Mouse (Mus musculus) stomach, embryonic 16.5 days (tissue): ENCODE results near the gene Imp4. TPM values are rescaled to one million over a fixed set of nuclear protein-coding genes. Genes with fewer than 3 reads are reported as not detected.
A peak's percentile ranks its signal among the peaks of the same experiment; 100 is the strongest.
"Not testable (repeated sequence)": the region's sequence is repeated elsewhere in the genome, so short reads cannot be mapped to it uniquely, and the experiment has no call there.

Source experiments
- ATAC-seq: fragments of 200-750 bp; cut with Nextera tagmentation; 2 replicates; pipeline ENCODE4 v1.8.0; 2017; ENCODE audit warnings: moderate number of reproducible peaks, moderate TSS enrichment; ENCODE audit not compliant: insufficient read depth, low FRiP score
- H3K27ac ChIP-seq: fragments of 300-500 bp; sonication (generic); 2 replicates; pipeline ENCODE4 v1.5.1; 2014; ENCODE audit warnings: low read length
- H3K27me3 ChIP-seq: fragments of 300-500 bp; sonication (generic); 2 replicates; pipeline ENCODE4 v1.6.1; 2014; ENCODE audit warnings: low read length, control low read depth, mixed read lengths; ENCODE audit not compliant: control insufficient read depth, insufficient read depth
- H3K36me3 ChIP-seq: fragments of 300-500 bp; sonication (generic); 2 replicates; pipeline ENCODE4 v1.6.1; 2014; ENCODE audit warnings: low read length; ENCODE audit not compliant: control insufficient read depth, insufficient read depth
- H3K4me1 ChIP-seq: fragments of 300-500 bp; sonication (generic); 2 replicates; pipeline ENCODE4 v1.6.1; 2014; ENCODE audit warnings: low read length, control low read depth, mixed read lengths; ENCODE audit not compliant: control insufficient read depth, insufficient read depth
- H3K4me2 ChIP-seq: fragments of 300-500 bp; sonication (generic); 2 replicates; pipeline ENCODE4 v1.6.1; 2014; ENCODE audit warnings: low read depth, low read length, mixed read lengths
- H3K4me3 ChIP-seq: fragments of 300-500 bp; sonication (generic); replicated peaks from 2 replicates; pipeline ENCODE4 v1.5.1; 2014; ENCODE audit warnings: mild to moderate bottlenecking, low read length
- H3K9ac ChIP-seq: fragments of 300-500 bp; sonication (generic); 2 replicates; pipeline ENCODE4 v1.6.1; 2014; ENCODE audit warnings: low read length
- H3K9me3 ChIP-seq: fragments of 300-500 bp; sonication (generic); replicated peaks from 2 replicates; pipeline ENCODE4 v1.6.1; 2016; ENCODE audit warnings: low read length, control low read depth; ENCODE audit not compliant: control insufficient read depth
- WGBS: fragments of 180-500 bp; shearing (Covaris S2); extraction: QIAGEN DNeasy Blood & Tissue Kit; methylation state at CpG from one replicate; pipeline ENCODE4 v1.1.7; 2014; 5-methylcytosine and 5-hydroxymethylcytosine counted together
- polyA plus RNA-seq: library from polyadenylated mRNA; unstranded; fragments of >200 nt; fragmentation: Nextera tagmentation; extraction: Ambion mirVana; gene quantifications from 2 replicates; pipeline ENCODE4 v1.2.1, GENCODE M21; 2015

Imp4 gene
- polyA plus RNA-seq, 1 experiment from 2014 or later = 74.1 TPM

DNA sequence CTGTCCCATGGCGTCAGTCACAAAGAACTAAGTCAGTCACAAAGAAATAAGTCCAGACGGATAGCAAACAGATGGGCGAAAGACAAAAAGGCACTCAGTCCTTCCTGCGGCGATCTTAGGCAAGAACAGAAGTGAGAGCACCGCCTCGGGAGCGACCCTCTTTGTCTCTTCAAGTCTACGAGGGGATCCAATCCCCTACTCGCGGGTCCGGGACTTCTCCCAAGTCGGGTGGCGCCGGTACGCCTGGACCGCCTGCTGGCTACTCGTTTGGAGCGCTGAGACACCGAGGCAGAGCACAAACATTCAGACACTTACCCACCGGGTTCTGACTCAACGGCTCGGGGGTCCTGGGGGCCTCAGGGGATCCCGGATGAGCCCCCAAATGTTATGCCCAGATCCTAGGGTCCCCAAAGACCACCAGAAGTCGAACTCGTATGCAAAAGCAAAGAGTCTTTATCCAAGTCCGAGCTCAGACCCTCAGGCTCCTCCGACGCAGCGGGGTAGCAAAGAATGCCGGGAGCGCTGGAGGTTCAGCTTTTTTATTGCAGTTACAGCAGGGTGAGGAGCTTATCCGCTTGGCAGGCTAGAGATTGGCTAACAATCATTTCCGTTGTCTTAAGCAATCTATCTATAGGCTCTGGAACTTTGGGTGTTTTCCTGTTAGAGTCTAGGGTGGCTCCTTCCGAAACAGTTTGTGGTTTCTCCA, 6.7 kb upstream of the Imp4 start:
- Histone ChIP-seq H3K4me1 (peaks cover 5% of the 10 kb centered on the region; the same call in 1 of the 2 replicates), H3K9ac (peak overlapping the region; percentile 82), H3K27me3 (no peaks in the 10 kb centered on the region), H3K36me3 (0 out of 2 replicates have a peak, but pooled peaks cover 17% of the 10 kb centered on the region), H3K27ac (peak overlapping the region; percentile 54), H3K9me3 (peaks cover 31% of the 10 kb centered on the region), H3K4me2 (peak overlapping the region; percentile 83), H3K4me3 (peak overlapping the region; percentile 56)
- WGBS = 8% methylated on average over 35 of the region's 35 CpGs
- peak; percentile 54 for ATAC-seq

DNA sequence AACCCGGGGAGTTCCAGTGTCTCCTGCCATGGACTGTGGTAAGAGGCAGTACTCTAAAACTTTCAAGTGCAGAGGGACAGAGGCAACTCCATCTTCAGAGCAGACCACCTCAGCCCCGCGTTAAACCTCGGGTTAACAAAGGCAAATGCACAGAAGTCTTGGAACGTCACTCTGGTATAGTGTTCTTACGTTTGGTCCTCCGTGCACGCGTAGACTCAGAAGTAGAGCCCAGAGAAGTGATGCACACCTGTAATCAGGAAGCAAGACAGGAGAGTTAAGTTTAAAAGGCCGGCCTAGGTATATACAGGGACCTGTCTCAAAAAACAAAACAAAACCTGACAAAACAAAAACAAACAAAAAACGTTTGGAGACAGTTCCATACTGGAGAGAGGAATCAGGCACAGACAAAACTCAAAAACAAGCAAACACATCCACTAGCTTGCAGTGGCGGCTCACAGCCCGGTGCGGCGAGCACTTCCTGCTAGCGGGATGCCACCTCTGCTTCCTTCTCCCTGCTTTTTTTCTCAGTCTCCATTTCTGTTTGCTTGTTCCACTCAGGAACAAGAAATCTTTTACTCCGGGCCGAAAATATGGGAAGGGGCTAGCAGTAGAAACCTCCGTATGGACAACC, 5.6 kb upstream of the Imp4 start:
- Histone ChIP-seq H3K4me2 (peak overlapping the region; percentile 83), H3K9me3 (peaks cover 27% of the 10 kb centered on the region), H3K9ac (peak overlapping the region; percentile 57), H3K36me3 (0 out of 2 replicates have a peak, but pooled peaks cover 17% of the 10 kb centered on the region), H3K4me1 (peaks cover 12% of the 10 kb centered on the region), H3K27ac (peak overlapping the region; percentile 78), H3K4me3 (peak overlapping the region; percentile 74), H3K27me3 (no peaks in the 10 kb centered on the region)
- ATAC-seq = no peak
- WGBS = 8% methylated on average over 19 of the region's 19 CpGs

DNA sequence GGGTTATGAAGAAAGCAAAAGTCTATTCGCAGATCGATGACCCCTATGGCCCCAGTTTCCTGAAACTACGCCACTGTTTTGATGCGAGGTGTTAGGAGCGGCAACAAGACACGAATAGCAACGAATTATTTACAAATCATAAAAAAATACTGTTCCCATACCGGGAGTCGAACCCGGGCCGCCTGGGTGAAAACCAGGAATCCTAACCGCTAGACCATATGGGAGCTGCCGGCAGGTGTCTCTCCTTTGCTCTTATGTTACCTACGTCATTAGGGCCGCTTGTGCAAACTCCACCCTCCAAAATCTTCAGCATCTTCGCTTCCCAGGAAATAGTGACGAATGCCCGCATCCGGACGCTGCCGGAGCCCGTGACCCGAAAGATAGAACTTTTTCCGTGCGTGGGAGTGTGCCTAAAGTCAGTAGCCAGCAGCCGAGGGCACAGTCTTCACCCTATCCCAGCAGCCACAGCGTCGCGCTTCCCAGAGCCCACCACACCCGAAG, 4.9 kb upstream of the Imp4 start:
- peak overlapping the region; percentile 74 for H3K4me3 ChIP-seq
- H3K9me3 ChIP-seq = peaks cover 25% of the 10 kb centered on the region
- H3K36me3 ChIP-seq = 0 out of 2 replicates have a peak, but pooled peaks cover 14% of the 10 kb centered on the region
- H3K4me1 ChIP-seq = peaks cover 12% of the 10 kb centered on the region
- H3K27me3 ChIP-seq = no peaks in the 10 kb centered on the region
- H3K9ac ChIP-seq = peak overlapping the region; percentile 72
- peak overlapping the region; percentile 78 for H3K27ac ChIP-seq
- ATAC-seq = peak; percentile 6; the same call in 1 of the 2 replicates
- WGBS = under 1% methylated on average over 30 of the region's 30 CpGs
- peak overlapping the region; percentile 83 for H3K4me2 ChIP-seq

DNA sequence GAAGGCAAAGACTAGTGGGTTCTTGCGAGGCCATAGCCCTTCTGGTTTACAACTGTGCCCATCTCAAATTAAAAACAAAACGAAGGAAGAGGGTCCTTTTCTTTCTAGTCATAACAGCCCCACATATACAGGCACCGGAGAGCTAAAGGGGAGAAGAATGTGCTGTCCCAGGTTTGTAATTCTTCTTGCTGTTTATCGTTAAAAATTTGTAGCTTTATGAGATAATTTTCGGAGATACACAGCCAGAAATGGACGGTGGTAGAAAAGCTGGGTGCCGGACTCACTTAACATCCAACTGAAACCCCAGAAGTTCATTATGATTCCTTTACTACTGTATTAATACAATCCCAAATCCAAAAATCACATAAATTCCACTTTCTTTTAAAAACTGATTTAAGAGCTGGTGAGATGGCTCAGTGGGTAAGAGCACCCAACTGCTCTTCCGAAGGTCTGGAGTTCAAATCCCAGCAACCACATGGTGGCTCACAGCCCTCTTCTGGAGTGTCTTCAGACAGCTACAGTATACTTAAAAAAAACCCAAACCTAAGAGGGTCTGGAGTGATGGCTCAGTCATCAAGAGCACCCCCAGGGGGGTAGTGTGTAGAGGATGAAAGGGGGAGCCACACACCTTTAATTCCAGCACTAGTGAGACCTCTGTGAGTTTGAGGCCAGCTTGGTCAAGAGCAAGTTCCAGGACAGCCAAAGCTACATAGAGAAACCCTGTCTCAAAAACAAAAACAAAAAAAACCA, 4.1 kb upstream of the Imp4 start:
- H3K36me3 ChIP-seq = 0 out of 2 replicates have a peak, but pooled peaks cover 10% of the 10 kb centered on the region
- no peaks in the 10 kb centered on the region for H3K27me3 ChIP-seq
- H3K4me3 ChIP-seq = peak overlapping the region; percentile 74
- H3K9ac ChIP-seq = peak overlapping the region; percentile 72
- H3K4me2 ChIP-seq = peak overlapping the region; percentile 83
- no peak for ATAC-seq
- H3K27ac ChIP-seq = peak overlapping the region; percentile 78; the same call in 1 of the 2 replicates
- peaks cover 19% of the 10 kb centered on the region for H3K9me3 ChIP-seq
- peaks cover 12% of the 10 kb centered on the region for H3K4me1 ChIP-seq
- WGBS = 32% methylated on average over 8 of the region's 8 CpGs

DNA sequence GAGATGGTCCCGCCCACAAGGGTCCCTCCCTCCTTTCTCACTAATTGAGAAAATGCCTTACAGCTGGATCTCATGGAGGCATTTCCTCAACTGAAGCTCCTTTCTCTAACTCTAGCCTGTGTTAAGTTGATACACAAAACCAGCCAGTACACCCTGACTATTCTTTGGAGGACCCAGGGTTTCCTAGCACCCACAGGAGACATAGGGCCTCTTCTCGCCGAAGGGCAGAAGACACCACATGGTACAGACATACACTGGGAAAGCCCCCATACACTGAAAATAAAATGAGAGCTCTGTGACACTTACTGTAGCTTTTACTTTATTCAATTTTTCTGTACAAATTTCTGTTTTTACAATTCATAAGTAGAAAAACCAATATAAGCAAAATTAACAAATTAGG, 3.3 kb upstream of the Imp4 start:
- Histone ChIP-seq H3K27ac (no peak overlapping the region), H3K27me3 (no peaks in the 10 kb centered on the region), H3K4me2 (no peak overlapping the region), H3K4me3 (no peak overlapping the region), H3K9me3 (peaks cover 10% of the 10 kb centered on the region), H3K9ac (no peak overlapping the region), H3K36me3 (0 out of 2 replicates have a peak, but pooled peaks cover 13% of the 10 kb centered on the region), H3K4me1 (peaks cover 12% of the 10 kb centered on the region)
- 85% methylated on average over 3 of the region's 3 CpGs for WGBS
- no peak for ATAC-seq

DNA sequence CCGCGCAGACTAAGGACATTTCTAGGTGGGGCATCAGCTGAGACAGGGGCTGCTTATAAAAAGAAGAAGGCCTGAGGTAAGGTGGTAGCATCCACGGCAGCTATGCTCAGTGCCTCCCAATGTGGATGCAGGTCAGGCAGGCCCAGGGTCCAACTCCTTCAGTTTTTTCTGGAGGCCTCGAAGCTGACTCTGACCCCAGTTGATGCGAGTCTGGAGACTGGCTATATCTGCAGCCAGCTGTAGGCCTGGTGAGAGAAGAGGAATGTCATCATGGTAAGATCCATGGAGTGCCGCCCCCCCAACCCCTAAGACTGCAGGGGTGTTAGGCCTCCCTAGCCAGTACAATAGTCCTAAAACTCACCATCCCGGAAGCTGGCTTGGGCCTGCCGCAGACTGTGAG, 2.3 kb upstream of the Imp4 start:
- not testable (repeated sequence) for H3K36me3 ChIP-seq, H3K27ac ChIP-seq, H3K4me2 ChIP-seq, H3K9me3 ChIP-seq, H3K4me3 ChIP-seq, H3K9ac ChIP-seq, H3K27me3 ChIP-seq, ATAC-seq
- 97% methylated on average over 8 of the region's 8 CpGs for WGBS
- peaks cover 12% of the 10 kb centered on the region for H3K4me1 ChIP-seq

DNA sequence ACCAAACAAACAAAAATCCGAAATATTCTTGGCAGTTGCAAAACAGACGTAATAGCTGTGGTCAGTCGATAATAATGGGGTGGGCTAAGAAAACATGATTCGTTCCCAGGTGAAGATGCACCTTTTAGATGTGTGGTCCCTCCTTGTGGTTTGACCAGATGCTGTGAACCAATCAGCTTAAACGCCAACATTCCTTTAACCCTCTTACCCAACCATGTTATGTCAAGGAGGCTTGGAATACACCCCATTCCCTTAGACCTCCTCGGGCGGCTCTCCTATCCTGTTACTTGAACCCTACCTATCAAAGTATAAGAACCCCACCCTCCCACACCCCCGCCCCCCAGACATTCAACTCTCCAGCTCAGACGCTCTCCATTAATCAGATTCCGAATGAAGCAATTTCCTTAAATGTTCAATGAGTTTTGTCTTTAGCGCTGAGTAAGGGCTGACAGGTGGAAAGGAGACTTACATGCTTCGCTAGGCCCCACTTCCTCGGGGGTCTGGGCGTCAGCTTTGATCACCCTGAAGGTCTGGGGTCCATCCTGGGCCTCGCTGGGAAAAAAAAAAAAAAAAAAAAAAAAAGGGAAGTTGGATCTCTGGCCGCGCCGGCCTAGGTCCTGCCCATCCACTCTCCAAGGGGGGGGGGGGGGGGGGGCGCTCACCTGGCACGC, 1.1 kb upstream of the Imp4 start:
- ATAC-seq = no peak
- H3K4me2 ChIP-seq = peak overlapping the region; percentile 82
- no peaks in the 10 kb centered on the region for H3K27me3 ChIP-seq
- WGBS = 36% methylated on average over 16 of the region's 20 CpGs
- H3K27ac ChIP-seq = no peak overlapping the region
- H3K4me1 ChIP-seq = peaks cover 10% of the 10 kb centered on the region
- peak overlapping the region; percentile 63 for H3K4me3 ChIP-seq
- H3K9ac ChIP-seq = peak overlapping the region; percentile 69
- peaks cover 16% of the 10 kb centered on the region; the same call in 1 of the 2 replicates for H3K36me3 ChIP-seq
- H3K9me3 ChIP-seq = no peaks in the 10 kb centered on the region

DNA sequence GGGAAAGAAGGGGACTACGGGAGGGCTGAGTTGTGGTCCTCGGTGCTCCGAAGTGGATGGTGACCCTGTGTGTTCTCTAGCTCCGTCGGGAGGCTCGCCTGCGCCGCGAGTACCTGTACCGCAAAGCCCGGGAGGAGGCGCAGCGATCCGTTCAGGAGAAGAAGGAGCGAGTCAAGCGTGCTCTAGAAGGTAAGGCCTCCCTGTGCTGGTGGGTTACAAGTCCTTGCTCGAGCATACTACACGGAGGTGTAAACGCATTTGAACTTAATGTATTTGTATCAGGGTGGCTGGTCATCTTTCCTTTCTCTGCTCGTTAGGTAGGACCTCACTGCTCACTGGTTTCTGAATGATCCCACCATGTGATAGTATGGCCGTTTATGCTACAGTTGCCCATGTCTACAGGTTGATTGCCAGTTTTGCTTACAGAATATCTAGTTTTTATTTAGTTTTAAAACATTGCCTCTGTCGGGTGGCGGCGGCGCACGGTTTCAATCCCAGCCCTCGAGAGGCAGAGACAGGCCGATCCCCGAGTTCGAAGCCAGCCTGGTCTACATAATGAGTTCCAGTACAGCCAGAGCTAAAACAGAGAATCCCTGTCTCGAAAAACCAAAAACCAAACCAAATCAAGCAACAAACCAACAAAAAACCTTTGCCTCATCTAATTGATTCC, 445 bp downstream of the Imp4 start:
- peaks cover 31% of the 10 kb centered on the region for H3K36me3 ChIP-seq
- H3K9ac ChIP-seq = peak overlapping the region; percentile 73
- H3K27me3 ChIP-seq = no peaks in the 10 kb centered on the region
- H3K4me3 ChIP-seq = peak overlapping the region; percentile 63
- peak overlapping the region; percentile 51 for H3K27ac ChIP-seq
- H3K4me1 ChIP-seq = peaks cover 7% of the 10 kb centered on the region
- 6% methylated on average over 31 of the region's 31 CpGs for WGBS
- H3K9me3 ChIP-seq = no peaks in the 10 kb centered on the region
- ATAC-seq = peak; percentile 25
- H3K4me2 ChIP-seq = peak overlapping the region; percentile 67
